Mouse (Mus musculus) thymus, postnatal 14 days (tissue): ENCODE measurements around the gene Gm49396.
A peak's percentile ranks its signal among the peaks of the same experiment; 100 is the strongest.

Source experiments
- DNase-seq: peaks from one replicate; pipeline ENCODE4 v3.0.0; 2021

Gm49396 gene

GRCm38 (mm10) chr7:30588676-30589434 lies 25.7 kb downstream of the Gm49396 start, which contains the start of gene Kmt2b:
Gene Kmt2b (minus strand): TSS chr7:30588726.
- DNase-seq, result peak; percentile 95

DNA sequence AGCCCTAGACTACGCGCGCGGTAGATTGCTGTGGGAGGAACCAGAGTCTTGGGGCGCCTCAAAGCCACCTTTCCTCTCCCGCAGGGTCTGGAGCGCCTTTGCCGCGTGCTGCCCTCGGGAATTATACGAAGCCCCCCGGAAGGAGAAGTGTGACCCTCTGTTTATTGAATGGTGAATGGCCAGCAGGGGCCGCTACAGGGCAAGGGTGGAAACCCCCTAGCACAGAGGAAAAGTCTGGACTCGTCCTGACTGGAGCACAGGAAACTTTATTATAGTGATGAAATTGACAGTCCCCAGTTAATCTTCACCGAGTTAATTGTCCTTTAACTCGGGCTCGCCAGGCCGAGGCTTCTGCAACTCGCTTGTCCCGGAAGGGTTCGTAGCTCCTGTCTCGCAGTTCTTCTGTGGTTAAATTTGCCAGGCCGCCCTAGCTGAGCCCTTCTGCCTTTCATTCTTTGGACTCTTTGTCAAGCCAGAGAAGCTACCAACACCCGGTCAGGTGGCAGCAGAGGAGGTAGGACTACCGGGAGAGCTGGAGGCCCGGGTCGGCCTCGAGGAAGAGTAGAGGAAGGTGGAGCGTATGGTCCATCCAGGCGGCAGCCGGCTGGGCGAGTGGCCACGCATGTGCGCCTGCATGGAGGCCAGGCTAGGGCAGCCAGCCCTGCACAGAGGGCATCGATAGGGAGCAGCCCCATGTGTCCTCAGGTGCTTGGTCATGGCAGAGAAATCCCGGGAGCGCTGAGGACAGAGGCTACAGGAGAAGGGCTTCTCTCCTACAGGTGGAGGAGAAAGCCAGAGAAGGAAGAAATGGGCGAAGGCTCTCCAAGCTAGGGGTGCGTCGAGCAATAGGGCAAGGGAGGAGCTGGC lies 26.5 kb downstream of the Gm49396 start:
- peak; percentile 89 for DNase-seq

DNA sequence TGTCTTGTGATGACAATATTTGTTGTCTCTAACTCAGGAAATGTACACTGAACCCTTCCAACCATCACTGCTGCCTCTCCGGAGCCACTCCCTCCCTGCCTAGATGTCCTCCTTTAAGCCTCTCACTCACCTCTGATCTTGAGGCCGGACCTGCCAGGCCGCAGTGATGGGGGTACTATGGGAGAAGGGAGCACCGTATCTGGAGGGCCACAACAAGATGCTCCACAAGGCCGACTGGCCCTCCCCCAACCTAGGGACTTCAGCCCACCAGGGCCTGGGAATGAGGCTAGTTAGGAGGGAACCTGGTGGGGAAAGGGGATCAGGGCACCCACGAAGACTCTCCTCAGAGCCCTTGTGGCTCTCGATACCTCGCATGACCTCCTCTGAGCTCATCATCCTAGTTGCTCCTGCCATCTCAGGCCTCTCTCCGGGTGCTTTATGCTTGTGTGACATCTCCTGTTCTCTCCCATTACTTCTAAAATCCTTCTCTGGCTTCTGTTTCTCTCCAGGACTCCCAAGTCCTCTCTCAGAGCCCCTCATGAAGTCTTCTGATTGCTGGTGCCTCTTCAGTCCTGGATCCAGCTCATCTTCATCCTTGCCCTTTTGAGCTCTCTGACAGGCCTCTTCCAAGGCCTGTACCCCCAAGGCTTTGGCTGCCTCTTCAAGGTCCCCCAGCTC lies 27.9 kb downstream of the Gm49396 start:
- DNase-seq, result no peak

- no peak for DNase-seq
These were observed 28.4 kb downstream of the Gm49396 start for GRCm38 (mm10) chr7:30591605-30591951.

DNA sequence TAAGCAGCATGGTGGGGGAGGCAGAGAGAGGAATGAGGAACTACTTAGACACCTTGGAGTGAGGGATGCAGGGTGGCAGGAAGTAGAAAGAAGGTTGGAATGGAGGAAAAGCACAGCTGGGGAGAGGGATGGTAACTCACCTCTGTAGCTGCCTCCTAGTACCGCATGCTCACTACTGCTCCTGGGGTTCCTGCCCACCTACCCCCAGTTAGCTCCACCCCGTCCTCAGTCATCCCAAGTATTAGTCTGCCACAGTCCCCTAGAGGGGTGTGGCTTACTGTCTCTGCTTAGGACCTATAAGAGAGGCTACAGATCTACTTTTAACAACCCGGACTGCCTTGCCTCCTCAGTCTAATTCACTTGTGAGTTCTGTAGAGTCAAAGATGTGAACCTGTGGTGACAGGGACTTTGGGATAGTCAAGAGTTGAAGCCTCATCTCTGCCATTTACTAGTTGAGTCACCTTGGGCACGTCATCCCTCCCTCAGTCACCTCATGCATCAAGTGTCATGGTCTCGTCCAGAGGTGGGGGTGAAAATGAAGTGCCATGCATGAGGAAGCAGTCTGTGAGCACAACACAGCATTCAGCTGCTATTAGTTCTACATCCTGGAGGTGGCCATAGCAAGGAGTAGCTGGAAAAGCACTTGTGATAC lies 29.8 kb downstream of the Gm49396 start:
- no peak for DNase-seq

DNA sequence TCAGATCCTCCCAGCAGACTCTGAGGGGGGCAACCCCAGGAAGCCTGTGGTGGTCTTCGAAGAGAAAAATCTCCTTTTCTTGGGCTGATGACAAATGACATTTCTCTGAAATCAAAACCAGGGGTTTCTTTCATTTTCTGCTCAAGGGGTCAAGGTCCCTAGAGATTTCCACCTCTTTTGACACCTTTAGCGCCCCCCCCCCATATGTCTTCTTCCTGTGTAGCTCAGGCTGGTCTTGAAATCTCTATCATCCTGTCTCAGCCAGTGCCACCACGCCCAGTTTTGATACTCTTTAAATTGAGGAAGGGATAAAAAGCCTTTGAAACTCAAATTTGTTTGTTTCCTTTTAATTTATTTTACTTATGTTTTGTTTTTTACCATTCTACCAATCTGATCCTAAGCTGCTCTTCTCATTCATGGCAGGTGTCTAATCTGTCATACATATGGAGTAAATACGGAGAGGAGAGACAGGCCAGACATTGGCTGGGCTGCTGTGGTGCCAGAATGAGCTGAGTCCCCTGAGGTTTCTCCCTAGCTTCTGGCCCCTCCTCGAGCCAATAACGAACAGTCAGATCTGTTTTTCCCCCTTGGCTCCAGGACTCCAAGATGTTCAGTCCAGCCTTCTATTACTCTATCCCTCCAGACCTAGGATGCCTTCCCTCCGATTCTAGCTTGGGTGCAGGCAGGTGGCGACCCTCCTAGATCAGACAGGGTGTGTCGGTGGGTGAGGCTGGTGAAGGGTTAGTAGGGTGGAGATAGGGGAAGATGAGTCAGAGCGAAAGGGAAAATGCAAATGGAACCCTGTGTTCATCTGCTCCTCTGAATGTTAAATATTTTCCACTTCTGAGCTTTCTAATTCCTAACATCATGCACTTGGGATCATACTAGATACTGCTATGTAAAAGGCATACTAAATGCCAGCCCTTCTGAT lies 30.7 kb downstream of the Gm49396 start:
- no peak for DNase-seq

DNA sequence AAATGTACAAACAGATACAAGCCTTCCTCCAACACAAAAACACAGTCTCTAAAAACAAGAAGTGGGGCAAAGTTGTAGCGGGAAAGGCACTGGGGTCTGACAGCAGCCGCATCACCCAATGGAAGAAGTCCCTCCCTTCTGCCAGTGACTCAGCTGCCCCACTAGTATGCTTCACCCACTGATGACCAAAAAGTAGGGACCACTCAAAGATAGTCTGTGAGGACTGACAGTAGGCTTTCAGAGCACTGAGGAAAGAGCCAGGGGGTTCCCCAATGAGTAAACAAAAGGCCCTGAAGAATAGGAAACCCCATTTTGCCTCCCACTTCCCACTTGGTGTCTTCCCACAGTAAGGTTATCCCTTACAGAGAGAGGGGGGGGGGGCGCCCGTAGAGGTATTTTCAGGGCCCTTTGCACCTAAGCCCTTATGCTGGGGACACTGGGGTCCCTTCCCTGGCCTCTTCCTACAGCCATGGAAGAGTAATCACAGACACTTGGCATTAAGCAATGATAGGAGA lies 31.4 kb downstream of the Gm49396 start:
- no peak for DNase-seq

DNA sequence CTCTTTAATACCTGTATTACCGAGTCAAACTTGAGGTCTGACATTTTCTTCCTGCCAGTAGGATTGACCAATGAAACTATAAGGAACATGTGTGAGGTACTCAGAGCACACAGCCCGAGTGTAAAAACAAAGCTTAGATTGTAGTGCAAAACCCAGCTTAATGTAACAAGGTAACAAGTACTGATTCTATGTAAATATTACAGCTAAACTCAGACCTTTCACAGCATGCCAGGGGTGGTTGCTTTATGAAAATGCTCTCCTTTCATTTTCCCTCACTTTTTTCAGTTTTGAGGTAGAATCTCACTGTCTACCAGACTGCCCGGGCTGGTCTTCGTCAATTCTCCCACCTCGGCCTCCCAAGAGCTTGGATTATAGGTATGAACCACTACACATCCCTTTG lies 32.9 kb downstream of the Gm49396 start:
- DNase-seq, result no peak

- DNase-seq, result no peak
These were observed 33.7 kb downstream of the Gm49396 start for GRCm38 (mm10) chr7:30596811-30597210.

DNA sequence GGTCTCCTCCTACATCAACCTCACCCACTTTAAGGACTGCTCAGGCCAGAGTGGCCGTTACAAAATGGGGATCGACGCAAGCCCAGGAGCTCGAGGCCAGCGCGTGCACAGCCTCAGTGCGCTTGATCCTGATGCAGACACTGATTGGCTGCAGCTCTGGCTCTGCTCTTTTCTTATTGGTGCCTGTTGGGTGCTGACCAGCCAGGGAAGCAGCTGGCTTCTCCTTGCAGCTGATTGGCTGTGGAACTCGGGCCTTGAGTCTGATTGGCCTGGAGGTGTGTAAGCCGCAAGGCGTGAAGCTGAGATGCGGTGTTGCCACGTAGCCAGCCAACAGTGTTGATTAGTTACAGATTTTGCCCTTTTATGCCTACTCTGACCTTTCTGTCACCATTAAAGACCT lies 35.6 kb downstream of the Gm49396 start, which contains the start of gene Zbtb32:
Gene Zbtb32, minus strand, starts transcription at position 124 of the 400 bp plus-strand sequence.
- DNase-seq, result no peak

GRCm38 (mm10) chr7:30599933-30600353 lies 36.8 kb downstream of the Gm49396 start:
- peak; percentile 70 for DNase-seq

DNA sequence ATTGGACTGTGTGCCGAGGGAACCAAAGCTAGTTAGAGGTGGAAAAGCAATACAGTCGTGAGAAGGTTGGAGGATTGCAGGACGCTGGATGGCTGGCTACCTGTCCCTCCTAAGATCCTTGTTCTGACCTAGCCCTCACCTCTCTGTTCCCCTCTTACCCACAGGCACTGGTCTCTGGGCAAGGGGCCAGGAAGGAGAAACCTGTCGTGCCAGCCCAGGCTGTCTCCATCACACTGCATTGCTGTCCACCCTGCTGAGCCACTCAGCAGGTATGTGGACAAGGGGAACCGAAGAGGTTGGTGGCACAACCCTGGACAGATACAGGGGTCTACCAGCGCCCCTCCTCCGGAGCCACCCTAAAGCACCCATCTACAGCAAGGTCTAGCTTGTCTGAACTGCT lies 37.5 kb downstream of the Gm49396 start:
- DNase-seq, result no peak

DNA sequence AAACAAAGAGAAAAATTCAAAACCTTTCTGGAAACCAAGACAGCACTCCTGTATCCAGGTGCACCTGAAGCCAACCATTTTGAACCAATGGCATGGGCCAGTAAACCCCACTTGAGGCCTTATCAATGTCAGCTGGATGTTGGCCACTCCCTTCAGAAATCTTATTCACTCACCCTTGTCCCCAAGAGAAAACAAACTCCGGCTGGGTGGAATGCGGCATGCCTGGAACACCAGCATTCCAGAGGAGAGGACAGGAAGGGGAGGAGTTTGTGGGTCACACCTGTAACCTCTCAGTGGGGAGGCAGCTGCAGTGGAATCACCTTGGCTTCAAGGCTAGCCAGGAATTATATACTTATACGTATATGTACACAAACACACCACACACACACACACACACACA lies 39.4 kb downstream of the Gm49396 start:
- no peak for DNase-seq

- DNase-seq, result no peak
These were observed 41.3 kb downstream of the Gm49396 start for GRCm38 (mm10) chr7:30604424-30604823.

GRCm38 (mm10) chr7:30604944-30605343 lies 41.8 kb downstream of the Gm49396 start:
- DNase-seq, result no peak

DNA sequence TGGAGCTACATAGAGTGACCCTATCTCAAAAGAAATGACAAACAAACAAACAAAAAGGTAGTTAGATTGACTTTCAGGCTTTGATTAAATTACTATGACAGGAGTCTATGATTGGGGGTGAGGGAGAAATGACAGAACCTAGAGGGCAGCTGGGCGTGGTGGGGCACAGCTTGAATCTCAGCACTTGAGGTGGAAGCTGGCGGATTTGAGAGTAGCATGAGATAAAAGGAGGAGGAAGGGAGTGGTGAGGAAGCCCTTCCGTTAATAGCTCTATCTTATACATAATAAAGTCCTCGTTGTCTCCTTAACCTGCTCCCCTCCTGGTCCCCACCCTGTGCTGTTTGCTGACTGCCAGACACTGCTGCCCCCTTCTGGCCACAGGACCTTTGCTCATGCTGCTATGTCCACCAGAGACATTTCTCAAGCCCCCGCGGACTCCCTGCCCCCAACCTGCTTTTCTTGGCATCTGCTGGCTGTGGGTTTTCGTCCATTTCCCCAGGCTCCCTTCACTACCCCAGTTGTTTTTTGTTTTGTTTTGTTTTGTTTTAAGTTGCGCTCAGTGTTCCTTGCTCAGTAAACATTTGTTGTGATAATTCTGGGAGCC lies 44.7 kb downstream of the Gm49396 start:
- DNase-seq, result peak; percentile 76

- peak; percentile 19 for DNase-seq
These were observed 45.3 kb downstream of the Gm49396 start for GRCm38 (mm10) chr7:30608476-30608875.

DNA sequence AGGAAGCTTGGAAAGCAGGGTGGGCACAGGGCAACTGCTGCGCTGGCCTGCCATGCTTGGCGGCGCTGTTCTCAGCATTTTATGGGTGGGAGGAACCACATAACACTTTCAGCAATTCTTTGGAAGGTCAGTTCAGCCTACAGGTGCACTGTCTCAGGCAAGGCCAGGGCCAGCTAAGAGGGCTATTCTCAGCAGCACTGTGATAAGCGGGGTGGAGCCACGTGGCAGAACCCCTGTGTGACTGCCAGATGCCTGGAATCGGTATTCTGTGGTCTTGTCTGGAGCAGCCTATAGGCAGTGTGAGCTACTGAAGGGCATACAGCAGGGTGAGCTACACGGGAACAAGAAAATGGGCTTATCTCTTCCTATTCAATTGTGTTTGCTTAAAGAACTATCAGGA lies 46.9 kb downstream of the Gm49396 start:
- DNase-seq, result no peak

GRCm38 (mm10) chr7:30612654-30613402 lies 49.7 kb downstream of the Gm49396 start, which contains the start of gene Upk1a:
Gene Upk1a (minus strand): TSS chr7:30612847.
- no peak for DNase-seq

- DNase-seq, result peak; percentile 71
These were observed 50.5 kb downstream of the Gm49396 start for GRCm38 (mm10) chr7:30613529-30614112.
